Comparison of ENCODE assay signal across 11 mouse cellular contexts in the genomic region with DNA sequence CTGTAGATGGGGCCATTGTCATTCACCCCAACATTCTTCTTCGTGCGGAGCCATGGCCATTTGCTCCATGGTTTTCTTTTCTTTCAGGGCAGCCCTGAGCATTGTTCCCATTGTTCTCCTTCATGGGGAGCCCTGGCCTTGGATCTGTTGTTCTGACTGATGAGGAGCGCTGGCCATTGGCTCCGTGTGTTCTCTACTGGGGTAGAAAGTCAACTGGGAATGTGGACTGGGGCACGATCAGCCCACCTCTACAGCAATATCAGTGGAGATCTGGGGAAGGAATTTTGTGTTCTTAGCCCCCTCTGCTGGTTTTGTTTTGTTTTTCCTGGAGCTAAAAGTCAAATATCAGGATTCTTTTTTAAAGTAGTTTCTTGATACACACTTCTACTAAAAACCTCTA. TPM values are rescaled to one million over a fixed set of nuclear protein-coding genes. Genes with fewer than 3 reads are reported as not detected.
DNase-seq lines count a peak whose midpoint lies in the region; ATAC-seq and TF ChIP-seq lines count a peak whose summit lies in the region.
"Had no signal": no experiment of that assay in that cellular context is flagged by ENCODE, and none has a peak within 500 bp of the region (broad histone marks: within the 10 kb centered on the region; RNA-seq: fewer than 3 reads in every experiment).

No protein-coding gene starts in this region.

- ATAC-seq in hindbrain, postnatal 0 days = no peak
- ATAC-seq in midbrain, postnatal 0 days (ENCODE audit: low FRiP score) = no peak
- ATAC-seq in midbrain, embryonic 16.5 days = no peak
- ATAC-seq in erythroblast, adult 5-6 weeks (replicated peaks; ENCODE audit: low FRiP score, poor library complexity, severe bottlenecking) = no peak

- no peaks in the 10 kb centered on the region for H3K36me3 ChIP-seq in hindbrain, postnatal 0 days (ENCODE audit: insufficient read depth, low read length)
- peaks cover 55% of the 10 kb centered on the region for H3K36me3 ChIP-seq in hindbrain, embryonic 10.5 days
- peaks cover 10% of the 10 kb centered on the region; the same call in 1 of the 2 replicates for H3K36me3 ChIP-seq in midbrain, postnatal 0 days (ENCODE audit: insufficient read depth, low read length)
- peaks cover 7% of the 10 kb centered on the region; the same call in 1 of the 2 replicates for H3K36me3 ChIP-seq in midbrain, embryonic 16.5 days (ENCODE audit: control insufficient read depth, insufficient read depth, low read length)

- H3K27ac ChIP-seq in hindbrain, postnatal 0 days = no peak overlapping the region
- no peak overlapping the region; the same call in 1 of the 2 replicates for H3K27ac ChIP-seq in hindbrain, embryonic 10.5 days
- H3K27ac ChIP-seq in midbrain, postnatal 0 days (ENCODE audit: low read depth, low read length) = no peak overlapping the region
- H3K27ac ChIP-seq in midbrain, embryonic 16.5 days (ENCODE audit: low read length) = no peak overlapping the region
- H3K27ac ChIP-seq: limb, embryonic 13.5 days had no signal

- 30% methylated on average over 5 of the region's 5 CpGs for WGBS in hindbrain, postnatal 0 days
- WGBS in hindbrain, embryonic 10.5 days = 60% methylated on average over 5 of the region's 5 CpGs
- WGBS in midbrain, postnatal 0 days = 54% methylated on average over 5 of the region's 5 CpGs
- 41% methylated on average over 5 of the region's 5 CpGs for WGBS in midbrain, embryonic 16.5 days

- H3K4me2 ChIP-seq in hindbrain, postnatal 0 days (ENCODE audit: low read depth, low read length) = no peak overlapping the region
- H3K4me2 ChIP-seq in midbrain, postnatal 0 days (ENCODE audit: low read depth, low read length, poor library complexity, severe bottlenecking) = no peak overlapping the region
- H3K4me2 ChIP-seq in midbrain, embryonic 16.5 days (ENCODE audit: low read length) = no peak overlapping the region
- H3K4me2 ChIP-seq: limb, embryonic 13.5 days had no signal

- H3K4me3 ChIP-seq in hindbrain, postnatal 0 days (ENCODE audit: low read length) = no peak overlapping the region
- no peak overlapping the region for H3K4me3 ChIP-seq in hindbrain, embryonic 10.5 days
- no peak overlapping the region for H3K4me3 ChIP-seq in midbrain, postnatal 0 days (ENCODE audit: low read depth, low read length)
- no peak overlapping the region for H3K4me3 ChIP-seq in midbrain, embryonic 16.5 days (ENCODE audit: low read depth, low read length)
- H3K4me3 ChIP-seq: limb, embryonic 13.5 days had no signal

- H3K4me1 ChIP-seq in hindbrain, postnatal 0 days (ENCODE audit: insufficient read depth, low read length) = no peaks in the 10 kb centered on the region
- H3K4me1 ChIP-seq in hindbrain, embryonic 10.5 days (replicated peaks) = peaks cover 6% of the 10 kb centered on the region
- H3K4me1 ChIP-seq in midbrain, postnatal 0 days (ENCODE audit: insufficient read depth, low read length) = no peaks in the 10 kb centered on the region
- no peaks in the 10 kb centered on the region for H3K4me1 ChIP-seq in midbrain, embryonic 16.5 days (ENCODE audit: control insufficient read depth, insufficient read depth, low read length)
- H3K4me1 ChIP-seq: limb, embryonic 13.5 days had no signal

- TF ChIP-seq CTCF in hindbrain, postnatal 0 days (IDR thresholded peaks at IDR 0.05; ENCODE audit: low read depth) = peak; percentile 55
- TF ChIP-seq CTCF in midbrain, postnatal 0 days (IDR thresholded peaks at IDR 0.05) = peak; percentile 69

- H3K9me3 ChIP-seq in hindbrain, postnatal 0 days (ENCODE audit: low read length) = no peaks in the 10 kb centered on the region
- H3K9me3 ChIP-seq in hindbrain, embryonic 10.5 days = peaks cover 6% of the 10 kb centered on the region
- 0 out of 2 replicates have a peak, but pooled peaks cover 4% of the 10 kb centered on the region for H3K9me3 ChIP-seq in midbrain, postnatal 0 days (ENCODE audit: low read length)
- H3K9me3 ChIP-seq in midbrain, embryonic 16.5 days (replicated peaks; ENCODE audit: control insufficient read depth, low read length, poor library complexity, severe bottlenecking) = no peaks in the 10 kb centered on the region

- no peaks in the 10 kb centered on the region for H3K27me3 ChIP-seq in hindbrain, postnatal 0 days (ENCODE audit: insufficient read depth, low read length)
- no peaks in the 10 kb centered on the region for H3K27me3 ChIP-seq in hindbrain, embryonic 10.5 days (ENCODE audit: insufficient read depth, poor library complexity, severe bottlenecking)
- H3K27me3 ChIP-seq in midbrain, postnatal 0 days (ENCODE audit: insufficient read depth, low read length) = no peaks in the 10 kb centered on the region
- H3K27me3 ChIP-seq in midbrain, embryonic 16.5 days (ENCODE audit: control insufficient read depth, insufficient read depth, low read depth, low read length) = no peaks in the 10 kb centered on the region
- H3K27me3 ChIP-seq: limb, embryonic 13.5 days had no signal

- DNase-seq in hindbrain, postnatal 0 days (ENCODE audit: low spot score) = peak; percentile 66
- no peak for DNase-seq in hindbrain, embryonic 10.5 days (ENCODE audit: low spot score)
- peak; percentile 53 for DNase-seq in midbrain, postnatal 0 days (ENCODE audit: low spot score)
- DNase-seq in adrenal gland, postnatal 25 days = peak; percentile 34
- peak; percentile 33 for DNase-seq in retina, embryonic 14.5 days (ENCODE audit: low spot score)
- no peak for DNase-seq in spleen, adult 18-20 months

- no peak overlapping the region for H3K9ac ChIP-seq in hindbrain, postnatal 0 days (replicated peaks; ENCODE audit: low read length)
- no peak overlapping the region for H3K9ac ChIP-seq in midbrain, postnatal 0 days (replicated peaks; ENCODE audit: low read length, poor library complexity, severe bottlenecking)
- H3K9ac ChIP-seq in midbrain, embryonic 16.5 days (ENCODE audit: low read depth, low read length) = no peak overlapping the region
- H3K9ac ChIP-seq: limb, embryonic 13.5 days had no signal

RNA-seq across cellular contexts. Expression of gene Defb48, which starts 46.6 kb away (rescaled TPM):
- total RNA-seq in hindbrain, postnatal 0 days (2014; rRNA removed) = not detected in 2 replicates
- not detected in 2 replicates for polyA plus RNA-seq in hindbrain, postnatal 0 days (2015; fragmentation: Nextera tagmentation; extraction: Ambion mirVana)
- polyA plus RNA-seq in hindbrain, embryonic 10.5 days (2016; fragmentation: Nextera tagmentation; extraction: Ambion mirVana) = not detected in 2 replicates
- not detected in 2 replicates for total RNA-seq in midbrain, postnatal 0 days (2014; rRNA removed)
- polyA plus RNA-seq in midbrain, postnatal 0 days (2015; fragmentation: Nextera tagmentation; extraction: Ambion mirVana) = not detected in 2 replicates
- polyA plus RNA-seq in midbrain, embryonic 16.5 days (2015; fragmentation: Nextera tagmentation; extraction: Ambion mirVana) = not detected in 2 replicates
- total RNA-seq in adrenal gland, postnatal 25 days (2021) = not detected in 2 replicates
- total RNA-seq in erythroblast, adult 5-6 weeks (2015; ENCODE audit: low replicate concordance) = not detected in 2 replicates
- not detected in 2 replicates for total RNA-seq in erythroblast, adult 5-6 weeks (2017; ENCODE audit: low replicate concordance)
- total RNA-seq: heart, postnatal 36 days had no signal
- polyA plus RNA-seq: limb, embryonic 13.5 days; stomach, embryonic 14.5 days had no signal

Comparison
In these comparisons a context has a peak if more than half of its experiments do, and no peak if none do; other contexts are left out.
1. DNase-seq: peak in hindbrain, postnatal 0 days (single experiment), midbrain, postnatal 0 days (single experiment), adrenal gland, postnatal 25 days (single experiment) and retina, embryonic 14.5 days (single experiment); none in hindbrain, embryonic 10.5 days (single experiment) and spleen, adult 18-20 months (0 of 2).